Mouse (Mus musculus) CH12F3 (cell line): Measurements from ENCODE around the gene Gm21858.
"Not testable (repeated sequence)": the region's sequence is repeated elsewhere in the genome, so short reads cannot be mapped to it uniquely, and the experiment has no call there.

Source experiments
- in situ Hi-C: fragments of 300-500 bp; cut with MboI; formaldehyde crosslinking; loops from 2 replicates; pipeline ENCODE4 v1.14.3; 2020; ENCODE audit warnings: low sequenced_read_pairs

Gm21858 gene

DNA sequence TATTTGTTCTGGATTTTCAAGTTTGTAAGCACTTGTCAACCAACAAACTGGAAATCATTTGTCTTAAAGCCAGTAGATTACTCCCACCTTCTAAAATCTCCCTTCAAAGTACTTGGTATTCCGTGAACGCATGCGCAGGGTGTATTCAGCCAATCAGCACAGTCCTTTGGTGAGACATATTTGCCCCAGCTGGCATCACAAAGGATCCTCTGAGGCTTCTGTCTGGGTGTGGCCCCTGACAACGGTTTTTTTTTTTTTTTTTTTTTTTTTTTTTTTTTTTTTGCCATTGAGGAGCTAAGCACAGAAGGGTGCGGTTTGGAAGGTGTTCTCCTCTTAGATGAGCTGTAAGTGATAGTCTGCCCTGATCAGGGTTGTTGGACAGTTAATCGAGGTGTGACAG, at the start of gene Gm21858:
Gene Gm21858 (plus strand): TSS at position 301 of the 400 bp plus-strand sequence.
- in situ Hi-C loops: not testable (repeated sequence)
